Mouse (Mus musculus): ENCODE data around the gene Gm4894. TPM values are rescaled to one million over a fixed set of nuclear protein-coding genes. Genes with fewer than 3 reads are reported as not detected.

Gm4894 gene
- polyA plus RNA-seq (2017; shearing (Covaris generic)), result not detected

DNA sequence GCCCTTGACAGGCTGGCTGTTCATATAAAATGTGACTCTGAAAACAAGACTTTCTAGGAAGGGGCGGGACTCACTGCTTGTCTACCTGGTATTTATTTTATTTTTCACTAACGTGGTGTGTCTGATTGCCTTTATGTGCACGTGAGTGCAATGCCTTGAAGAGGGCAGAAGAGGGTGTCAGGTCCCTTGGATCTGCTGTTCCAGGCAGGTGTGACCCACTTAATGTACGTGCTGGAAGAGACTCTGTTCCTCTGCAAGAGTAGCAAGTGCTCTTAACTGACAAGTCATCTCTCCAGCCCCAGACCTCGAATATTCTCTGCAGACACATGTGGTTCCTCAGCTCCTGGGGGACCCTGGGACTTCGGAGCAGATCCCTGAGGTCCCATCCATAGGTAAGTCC, at the start of gene Gm4894:
Gm4894 (plus strand) TSS at position 301 of the 400 bp plus-strand sequence.

Other genes with a start within 250 kb of the Gm4894 start
- 39.6 TPM for gene Zw10, start 194.9 kb upstream of the Gm4894 start, polyA plus RNA-seq (2017; shearing (Covaris generic))
- not detected for gene Tmprss5, start 169.3 kb upstream of the Gm4894 start, polyA plus RNA-seq (2017; shearing (Covaris generic))
- gene Drd2, start 90.1 kb downstream of the Gm4894 start, polyA plus RNA-seq (2017; shearing (Covaris generic)), result not detected
- 0.14 TPM for gene Ankk1, start 176.5 kb downstream of the Gm4894 start, polyA plus RNA-seq (2017; shearing (Covaris generic))
- gene Ttc12, start 235.7 kb downstream of the Gm4894 start, polyA plus RNA-seq (2017; shearing (Covaris generic)), result not detected